Mouse (Mus musculus) cortical plate, adult 2 months (tissue): ENCODE results near the gene E130308A19Rik. TPM values are rescaled to one million over a fixed set of nuclear protein-coding genes. Genes with fewer than 3 reads are reported as not detected.

Experiments
- H3K27ac ChIP-seq: fragments of 200-500 bp; 2 replicates; pipeline ENCODE4 v1.5.1; 2012; ENCODE audit warnings: low read length, control low read depth, inconsistent platforms; ENCODE audit not compliant: insufficient read depth
- H3K4me1 ChIP-seq: fragments of 200-500 bp; 2 replicates; pipeline ENCODE4 v1.6.1; 2011; ENCODE audit warnings: low read length; ENCODE audit not compliant: control insufficient read depth, insufficient read depth
- H3K4me3 ChIP-seq: fragments of 200-500 bp; 2 replicates; pipeline ENCODE4 v1.5.1; 2011; ENCODE audit warnings: mild to moderate bottlenecking, low read length, control low read depth; ENCODE audit not compliant: insufficient read depth
- CTCF ChIP-seq: fragments of 200-500 bp; IDR thresholded peaks from 2 replicates; pipeline ENCODE4 v1.5.1; 2011; ENCODE audit warnings: mild to moderate bottlenecking, control low read depth, low read length; ENCODE audit not compliant: insufficient read depth; ENCODE audit errors: extremely low read depth
- POLR2A ChIP-seq: fragments of 200-500 bp; IDR thresholded peaks from 2 replicates; pipeline ENCODE4 v1.6.1; 2011; ENCODE audit warnings: mild to moderate bottlenecking, low read length, control low read depth; ENCODE audit not compliant: insufficient read depth; ENCODE audit errors: extremely low read depth
- polyA plus RNA-seq: library from polyadenylated mRNA; depleted of rRNA; stranded (reverse); fragments of >200 nt; gene quantifications from 2 replicates; pipeline ENCODE4 v1.2.3, GENCODE M21; 2012

The E130308A19Rik gene
- polyA plus RNA-seq, 1 experiment = 7.3 TPM

DNA sequence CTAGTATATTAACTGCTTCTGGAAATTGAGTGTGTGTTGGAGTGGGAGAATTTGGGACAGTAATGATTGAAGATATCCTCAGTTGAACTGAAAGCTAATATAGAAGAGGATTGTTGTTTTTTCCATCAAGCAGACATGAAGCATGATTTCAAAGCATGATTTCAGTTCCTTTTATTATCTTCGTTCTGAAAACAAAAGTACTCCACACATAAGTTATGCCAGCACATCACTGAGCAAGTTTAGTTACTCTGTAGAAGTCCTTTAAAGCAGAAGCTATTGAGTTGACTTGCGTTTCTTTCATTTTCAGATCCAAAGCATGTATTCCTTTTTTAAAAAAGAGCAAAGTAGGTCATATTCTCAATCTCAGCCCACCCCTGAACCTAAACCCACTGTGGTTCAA is 29.5 kb upstream of the E130308A19Rik start:
- H3K27ac ChIP-seq = no peak overlapping the region
- no peak for TF ChIP-seq POLR2A
- H3K4me3 ChIP-seq = no peak overlapping the region
- H3K4me1 ChIP-seq = no peaks in the 10 kb centered on the region

- H3K4me1 ChIP-seq = no peaks in the 10 kb centered on the region
- TF ChIP-seq CTCF = no peak
- no peak for TF ChIP-seq POLR2A
- no peak overlapping the region for H3K4me3 ChIP-seq
- H3K27ac ChIP-seq = no peak overlapping the region
Measured at GRCm38 (mm10) chr4:59602704-59603103, 23.3 kb upstream of the E130308A19Rik start.

DNA sequence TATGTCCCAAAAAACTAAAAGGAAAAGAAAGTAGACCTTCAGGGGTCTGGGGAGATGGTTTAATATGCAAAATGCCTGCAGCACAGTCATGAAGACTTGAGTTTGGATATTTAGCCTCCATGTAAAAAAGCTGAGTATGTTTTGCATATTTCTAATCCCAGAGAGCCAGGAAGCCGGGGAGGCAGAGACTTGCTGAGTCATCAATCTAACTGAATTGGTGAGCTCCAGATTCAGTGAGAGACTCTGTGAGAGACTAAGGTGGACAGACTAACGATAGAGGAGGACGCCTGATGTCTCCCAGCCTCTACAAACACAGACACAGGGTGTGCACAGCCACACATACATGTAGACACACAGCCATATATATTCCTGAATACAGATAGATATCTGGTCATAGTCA is 21.1 kb upstream of the E130308A19Rik start:
- TF ChIP-seq CTCF (no peak), POLR2A (no peak)
- Histone ChIP-seq H3K4me1 (no peaks in the 10 kb centered on the region), H3K4me3 (no peak overlapping the region), H3K27ac (no peak overlapping the region)

- no peaks in the 10 kb centered on the region for H3K4me1 ChIP-seq
- no peak overlapping the region for H3K4me3 ChIP-seq
- H3K27ac ChIP-seq = no peak overlapping the region
- TF ChIP-seq CTCF (no peak), POLR2A (no peak)
Measured at GRCm38 (mm10) chr4:59605501-59605900, 20.5 kb upstream of the E130308A19Rik start.

DNA sequence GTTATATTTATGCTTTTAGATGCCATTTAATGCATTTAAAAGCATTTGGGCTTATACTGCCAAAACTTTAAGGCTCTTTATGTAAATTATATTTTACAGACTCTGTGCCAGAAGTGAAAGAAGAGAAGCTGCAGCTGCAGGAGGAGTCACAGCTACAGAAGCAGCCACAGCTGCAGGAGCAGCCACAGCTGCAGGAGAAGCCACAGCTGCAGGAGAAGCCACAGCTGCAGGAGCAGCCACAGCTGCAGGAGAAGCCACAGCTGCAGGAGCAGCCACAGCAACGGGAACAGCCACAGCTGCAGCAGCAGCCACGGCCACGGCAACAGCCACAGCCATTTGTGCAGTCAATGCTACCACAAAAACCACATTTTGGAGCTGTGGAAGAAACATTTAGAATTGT is 15.6 kb upstream of the E130308A19Rik start:
- Histone ChIP-seq H3K4me1 (no peaks in the 10 kb centered on the region), H3K27ac (no peak overlapping the region), H3K4me3 (no peak overlapping the region)
- TF ChIP-seq POLR2A (no peak), CTCF (no peak)

- Histone ChIP-seq H3K27ac (no peak overlapping the region), H3K4me1 (no peaks in the 10 kb centered on the region), H3K4me3 (no peak overlapping the region)
- TF ChIP-seq CTCF (no peak), POLR2A (no peak)
Measured at GRCm38 (mm10) chr4:59614986-59615385, 11.0 kb upstream of the E130308A19Rik start.

- TF ChIP-seq CTCF (no peak), POLR2A (no peak)
- no peak overlapping the region for H3K4me3 ChIP-seq
- no peaks in the 10 kb centered on the region for H3K4me1 ChIP-seq
- no peak overlapping the region for H3K27ac ChIP-seq
Measured at GRCm38 (mm10) chr4:59619611-59620245, 6.3 kb upstream of the E130308A19Rik start.

GRCm38 (mm10) chr4:59625676-59625997 is 374 bp upstream of the E130308A19Rik start:
- no peak for TF ChIP-seq CTCF
- TF ChIP-seq POLR2A = no peak
- Histone ChIP-seq H3K27ac (peak overlapping the region; percentile 7; the same call in 1 of the 2 replicates), H3K4me1 (no peaks in the 10 kb centered on the region), H3K4me3 (peak overlapping the region; percentile 82)

DNA sequence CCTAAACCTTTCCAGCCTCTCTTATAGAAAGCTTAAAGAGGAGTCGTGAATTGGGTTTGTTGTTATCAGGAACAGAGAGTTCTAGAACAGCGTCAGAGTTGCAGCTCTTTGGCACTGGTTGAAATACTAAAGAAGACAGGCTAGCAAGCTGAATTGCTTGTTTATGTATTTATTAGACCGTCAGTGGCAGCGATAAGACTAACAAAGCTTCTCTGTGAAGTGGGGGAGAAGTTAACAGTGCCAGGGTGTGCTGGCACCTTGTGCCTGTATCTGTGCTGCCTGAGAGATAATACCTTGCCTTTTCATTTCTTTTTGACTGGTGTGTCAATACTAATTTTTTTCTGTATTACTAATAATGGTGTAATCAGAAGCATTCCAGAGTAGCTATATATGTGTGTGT is 2.2 kb downstream of the E130308A19Rik start:
- Histone ChIP-seq H3K4me1 (no peaks in the 10 kb centered on the region; the same call in 1 of the 2 replicates), H3K27ac (no peak overlapping the region; the same call in 1 of the 2 replicates), H3K4me3 (no peak overlapping the region)
- no peak for TF ChIP-seq CTCF
- TF ChIP-seq POLR2A = no peak

DNA sequence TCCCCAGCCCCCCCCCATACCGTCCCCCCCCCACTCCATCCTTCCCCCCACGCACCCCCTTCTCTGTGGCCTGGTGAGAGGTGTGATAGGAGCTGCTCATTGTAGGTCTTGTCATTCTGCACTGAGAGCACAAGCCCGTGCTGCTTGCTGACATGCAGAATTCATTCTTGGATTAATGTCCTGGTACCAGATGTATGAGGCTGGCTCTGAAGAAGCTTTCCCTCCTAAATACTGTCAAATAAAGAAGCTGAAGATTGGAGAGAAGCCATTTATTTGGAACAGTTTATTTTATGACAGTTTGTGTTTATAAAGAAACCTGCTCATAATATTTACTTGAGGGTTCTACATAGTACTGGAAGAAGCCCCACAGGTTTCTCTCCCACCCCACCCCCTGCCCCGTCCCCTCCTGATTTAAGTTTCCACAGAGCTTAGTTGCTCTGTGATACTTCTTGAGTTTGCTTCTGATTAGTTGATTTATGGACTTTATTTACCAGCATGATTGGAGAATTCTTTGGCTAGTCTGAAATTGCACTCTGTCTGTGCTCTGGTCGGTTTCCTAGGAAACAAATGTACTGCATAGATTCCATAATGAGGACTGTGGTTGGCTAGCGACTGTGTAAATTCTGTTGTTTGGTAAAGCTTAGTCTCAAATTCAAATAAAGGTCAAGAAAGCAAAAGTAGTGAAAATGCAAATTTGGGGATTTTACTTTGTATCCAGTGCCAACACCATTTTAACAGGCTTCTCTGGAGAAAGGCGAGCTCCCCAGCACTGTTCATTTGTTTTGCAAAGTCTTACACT is 3.3 kb downstream of the E130308A19Rik start:
- H3K4me1 ChIP-seq = no peaks in the 10 kb centered on the region; the same call in 1 of the 2 replicates
- no peak overlapping the region for H3K27ac ChIP-seq
- no peak overlapping the region for H3K4me3 ChIP-seq
- TF ChIP-seq POLR2A = no peak
- TF ChIP-seq CTCF = no peak
